Mouse (Mus musculus) heart, adult 9 months (tissue): ENCODE data around the gene Prelid3b.
A peak's percentile ranks its signal among the peaks of the same experiment; 100 is the strongest.

Experiments used
- DNase-seq, 2 experiments: peaks; one replicate each; pipeline ENCODE4 v3.0.0; 2022; ENCODE audit warnings: low spot score in 2 of 2

Gene Prelid3b

DNA sequence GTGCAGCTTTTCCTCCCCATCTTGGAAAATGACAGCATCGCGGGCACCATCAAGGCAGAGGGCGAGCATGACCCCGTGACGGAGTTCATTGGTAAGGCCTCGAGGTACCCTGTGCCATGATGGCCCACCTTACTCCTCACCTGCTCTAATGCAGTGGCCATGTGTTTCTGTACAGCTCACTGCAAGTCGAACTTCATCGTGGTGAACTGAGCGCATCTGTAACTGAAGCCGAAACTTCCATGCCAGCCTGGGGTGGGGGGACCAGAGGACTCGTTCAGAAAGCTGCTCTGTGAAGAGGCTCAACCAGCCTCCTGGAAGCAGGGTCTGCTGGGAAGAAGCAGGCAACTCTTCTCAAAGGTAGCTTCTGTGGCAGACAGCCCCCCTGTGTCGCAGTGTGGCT, 46.0 kb downstream of the Prelid3b start:
- no peak for DNase-seq

DNA sequence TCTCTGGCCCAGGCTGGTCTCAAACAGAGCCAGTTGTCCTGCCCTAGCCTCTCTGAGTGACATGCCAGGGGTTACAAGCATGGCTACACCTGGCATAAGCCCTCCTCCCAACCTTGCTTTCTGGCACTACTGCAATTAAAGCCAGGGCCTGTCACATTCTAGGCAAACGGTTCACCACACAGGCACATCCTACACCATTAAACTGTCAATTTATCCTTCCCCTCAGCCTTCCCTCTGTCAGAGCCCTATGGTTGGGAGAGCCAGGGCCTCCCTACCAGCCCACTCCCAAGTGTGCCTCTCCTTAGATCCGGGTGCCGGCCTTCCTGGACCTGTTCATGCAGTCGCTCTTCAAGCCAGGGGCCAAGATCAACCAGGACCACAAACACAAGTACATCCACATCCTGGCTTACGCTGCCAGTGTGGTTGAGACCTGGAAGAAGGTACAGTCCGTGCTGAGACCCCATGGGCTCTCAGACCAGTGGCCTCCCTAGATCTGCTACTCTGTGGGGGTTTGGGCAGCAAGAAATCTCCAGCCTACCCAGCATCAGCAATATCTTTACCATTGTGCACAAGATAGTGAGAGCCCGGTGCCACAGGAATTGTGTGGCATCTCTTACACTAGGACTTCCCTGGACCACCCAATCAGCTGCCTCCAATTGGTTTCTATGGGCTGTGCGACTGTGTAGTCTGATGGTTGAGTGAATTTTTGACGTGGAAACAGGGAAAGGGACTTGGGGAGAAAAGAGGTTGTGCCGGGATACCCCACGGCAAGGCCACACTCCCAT, 48.4 kb downstream of the Prelid3b start:
- DNase-seq, result no peak

DNA sequence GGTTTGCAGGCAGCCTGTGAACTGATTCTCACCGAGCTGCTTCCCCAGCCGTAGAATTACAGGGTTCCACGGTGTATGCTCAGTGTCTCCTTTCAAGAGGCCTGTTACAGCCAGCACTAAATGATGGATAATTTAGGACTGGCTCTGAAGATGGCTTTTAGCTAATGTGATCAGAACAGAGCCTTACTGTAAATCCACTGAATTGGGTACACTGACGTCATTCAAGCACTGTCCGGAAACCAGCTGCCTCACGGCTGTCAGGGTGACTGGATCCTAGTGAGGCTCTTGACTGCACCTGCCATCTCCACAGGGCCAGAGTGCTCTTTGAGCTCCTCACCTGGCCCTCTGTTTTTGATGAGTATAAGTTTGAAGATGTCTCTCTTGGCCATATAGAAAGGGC, 51.8 kb downstream of the Prelid3b start:
- no peak for DNase-seq

DNA sequence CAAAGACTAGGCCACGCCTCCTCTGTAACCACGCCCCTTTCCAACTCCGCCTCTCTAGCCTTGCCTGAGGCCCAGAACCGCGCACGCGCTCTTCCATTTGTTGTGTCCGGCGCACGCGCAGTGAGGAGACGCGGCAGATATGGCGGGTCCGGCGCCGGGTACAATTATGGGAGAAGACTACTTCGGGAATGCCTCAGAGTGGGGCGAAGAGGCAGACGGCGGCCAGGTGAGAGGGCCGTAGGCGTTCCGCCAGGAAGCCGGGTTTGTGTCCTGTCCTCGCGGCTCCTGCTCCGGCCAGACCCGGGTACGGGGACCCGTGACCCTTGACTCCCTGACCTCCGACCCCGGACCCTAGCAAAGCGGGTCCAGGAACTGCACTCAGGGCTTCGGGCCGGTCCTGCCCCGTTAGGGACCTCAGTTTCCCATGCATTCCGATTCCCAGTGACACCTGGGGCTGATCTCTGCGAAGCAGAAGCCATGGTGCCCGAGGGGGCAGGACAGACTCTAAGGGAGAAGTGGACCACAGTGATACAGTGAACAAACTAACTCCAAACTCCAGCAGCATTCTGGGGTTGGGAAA, 57.1 kb downstream of the Prelid3b start, which contains the start of gene Nelfcd:
TSS of gene Nelfcd (plus strand) at position 74 of the 580 bp plus-strand sequence.
- peak; percentile 90 to 95 for DNase-seq
